Mouse (Mus musculus): ENCODE measurements around the gene Pdk2. TPM values are rescaled to one million over a fixed set of nuclear protein-coding genes. Genes with fewer than 3 reads are reported as not detected.

Gene Pdk2
- polyA plus RNA-seq, 1 experiment from 2014 or later, result 19.4 TPM

- Histone ChIP-seq H3K4me2 (peak overlapping the region; percentile 52), H3K9me3 (no peaks in the 10 kb centered on the region), H3K36me3 (replicated peaks) (no peaks in the 10 kb centered on the region), H3K4me1 (peaks cover 12% of the 10 kb centered on the region), H3K27me3 (peaks cover 30% of the 10 kb centered on the region), H3K9ac (no peak overlapping the region), H3K4me3 (replicated peaks) (peak overlapping the region; percentile 22), H3K27ac (no peak overlapping the region)
- 13% methylated on average over 19 of the region's 19 CpGs for WGBS
- ATAC-seq (ENCODE audit: low FRiP score), result 0 out of 2 replicates have a peak, but pooled peaks have one; percentile 49
These were observed 15.8 kb upstream of the Pdk2 start for GRCm38 (mm10) chr11:95056768-95057501.

- 85% methylated on average over 9 of the region's 9 CpGs for WGBS
- Histone ChIP-seq H3K9ac (no peak overlapping the region), H3K27ac (no peak overlapping the region), H3K27me3 (peaks cover 26% of the 10 kb centered on the region), H3K4me2 (no peak overlapping the region), H3K4me3 (replicated peaks) (no peak overlapping the region), H3K36me3 (replicated peaks) (no peaks in the 10 kb centered on the region), H3K9me3 (no peaks in the 10 kb centered on the region), H3K4me1 (peaks cover 12% of the 10 kb centered on the region)
- no peak for ATAC-seq (ENCODE audit: low FRiP score)
These were observed 11.9 kb upstream of the Pdk2 start for GRCm38 (mm10) chr11:95053062-95053461.

GRCm38 (mm10) chr11:95046980-95047680 lies 6.0 kb upstream of the Pdk2 start:
- Histone ChIP-seq H3K9me3 (no peaks in the 10 kb centered on the region), H3K27ac (no peak overlapping the region), H3K27me3 (no peaks in the 10 kb centered on the region; the same call in 1 of the 2 replicates), H3K4me1 (no peaks in the 10 kb centered on the region), H3K9ac (no peak overlapping the region), H3K4me3 (replicated peaks) (no peak overlapping the region), H3K36me3 (replicated peaks) (no peaks in the 10 kb centered on the region), H3K4me2 (no peak overlapping the region)
- peak; percentile 56 for ATAC-seq (ENCODE audit: low FRiP score)
- 53% methylated on average over 9 of the region's 9 CpGs for WGBS

GRCm38 (mm10) chr11:95044185-95044870 lies 3.2 kb upstream of the Pdk2 start:
- Histone ChIP-seq H3K36me3 (replicated peaks) (no peaks in the 10 kb centered on the region), H3K27me3 (peaks cover 8% of the 10 kb centered on the region; the same call in 1 of the 2 replicates), H3K9me3 (no peaks in the 10 kb centered on the region), H3K9ac (no peak overlapping the region), H3K4me3 (replicated peaks) (no peak overlapping the region), H3K4me1 (peaks cover 20% of the 10 kb centered on the region), H3K4me2 (no peak overlapping the region), H3K27ac (no peak overlapping the region)
- ATAC-seq (ENCODE audit: low FRiP score), result no peak
- WGBS, result 55% methylated on average over 12 of the region's 13 CpGs

GRCm38 (mm10) chr11:95043608-95044007 lies 2.5 kb upstream of the Pdk2 start:
- Histone ChIP-seq H3K27me3 (peaks cover 8% of the 10 kb centered on the region; the same call in 1 of the 2 replicates), H3K9ac (no peak overlapping the region), H3K27ac (no peak overlapping the region), H3K9me3 (no peaks in the 10 kb centered on the region), H3K4me2 (no peak overlapping the region), H3K36me3 (replicated peaks) (no peaks in the 10 kb centered on the region), H3K4me3 (replicated peaks) (no peak overlapping the region), H3K4me1 (peaks cover 20% of the 10 kb centered on the region)
- 57% methylated on average over 7 of the region's 7 CpGs for WGBS
- no peak for ATAC-seq (ENCODE audit: low FRiP score)

- H3K4me2 ChIP-seq, result no peak overlapping the region
- no peak for ATAC-seq (ENCODE audit: low FRiP score)
- no peak overlapping the region for H3K4me3 ChIP-seq (replicated peaks)
- peaks cover 20% of the 10 kb centered on the region for H3K4me1 ChIP-seq
- 90% methylated on average over 4 of the region's 4 CpGs for WGBS
- no peaks in the 10 kb centered on the region for H3K9me3 ChIP-seq
- H3K27me3 ChIP-seq, result peaks cover 8% of the 10 kb centered on the region; the same call in 1 of the 2 replicates
- H3K36me3 ChIP-seq (replicated peaks), result no peaks in the 10 kb centered on the region
- H3K27ac ChIP-seq, result no peak overlapping the region
- H3K9ac ChIP-seq, result no peak overlapping the region
These were observed 1.9 kb upstream of the Pdk2 start for GRCm38 (mm10) chr11:95043060-95043459.

- H3K27me3 ChIP-seq, result peaks cover 8% of the 10 kb centered on the region; the same call in 1 of the 2 replicates
- H3K9me3 ChIP-seq, result no peaks in the 10 kb centered on the region
- H3K27ac ChIP-seq, result no peak overlapping the region
- H3K9ac ChIP-seq, result peak overlapping the region; percentile 8; the same call in 1 of the 2 replicates
- peak overlapping the region; percentile 89 for H3K4me2 ChIP-seq
- H3K4me1 ChIP-seq, result peaks cover 20% of the 10 kb centered on the region
- ATAC-seq (ENCODE audit: low FRiP score), result peak; percentile 24; the same call in 1 of the 2 replicates
- no peaks in the 10 kb centered on the region for H3K36me3 ChIP-seq (replicated peaks)
- H3K4me3 ChIP-seq (replicated peaks), result peak overlapping the region; percentile 70
- WGBS, result under 1% methylated on average over 11 of the region's 11 CpGs
These were observed 942 bp upstream of the Pdk2 start for GRCm38 (mm10) chr11:95042096-95042495.

GRCm38 (mm10) chr11:95040491-95041138 lies 539 bp downstream of the Pdk2 start:
- Histone ChIP-seq H3K4me1 (peaks cover 20% of the 10 kb centered on the region), H3K9me3 (no peaks in the 10 kb centered on the region), H3K27ac (peak overlapping the region; percentile 61), H3K27me3 (peaks cover 8% of the 10 kb centered on the region; the same call in 1 of the 2 replicates), H3K4me3 (replicated peaks) (peak overlapping the region; percentile 70), H3K36me3 (replicated peaks) (no peaks in the 10 kb centered on the region), H3K4me2 (peak overlapping the region; percentile 89), H3K9ac (peak overlapping the region; percentile 64)
- peak; percentile 9; the same call in 1 of the 2 replicates for ATAC-seq (ENCODE audit: low FRiP score)
- 1% methylated on average over 20 of the region's 20 CpGs for WGBS

GRCm38 (mm10) chr11:95039766-95040165 lies 1.4 kb downstream of the Pdk2 start:
- peaks cover 8% of the 10 kb centered on the region; the same call in 1 of the 2 replicates for H3K27me3 ChIP-seq
- ATAC-seq (ENCODE audit: low FRiP score), result no peak
- no peaks in the 10 kb centered on the region for H3K9me3 ChIP-seq
- peaks cover 20% of the 10 kb centered on the region for H3K4me1 ChIP-seq
- no peak overlapping the region for H3K27ac ChIP-seq
- no peak overlapping the region for H3K4me3 ChIP-seq (replicated peaks)
- H3K4me2 ChIP-seq, result peak overlapping the region; percentile 89
- no peak overlapping the region for H3K9ac ChIP-seq
- WGBS, result 82% methylated on average over 4 of the region's 4 CpGs
- H3K36me3 ChIP-seq (replicated peaks), result no peaks in the 10 kb centered on the region

GRCm38 (mm10) chr11:95038818-95039655 lies 2.1 kb downstream of the Pdk2 start:
- peaks cover 20% of the 10 kb centered on the region for H3K4me1 ChIP-seq
- no peak for ATAC-seq (ENCODE audit: low FRiP score)

GRCm38 (mm10) chr11:95038156-95038817 lies 2.9 kb downstream of the Pdk2 start:
- Histone ChIP-seq H3K9ac (no peak overlapping the region), H3K4me3 (replicated peaks) (no peak overlapping the region), H3K9me3 (no peaks in the 10 kb centered on the region), H3K27me3 (peaks cover 8% of the 10 kb centered on the region; the same call in 1 of the 2 replicates), H3K4me2 (no peak overlapping the region), H3K4me1 (peaks cover 20% of the 10 kb centered on the region), H3K27ac (no peak overlapping the region), H3K36me3 (replicated peaks) (no peaks in the 10 kb centered on the region)
- WGBS, result 66% methylated on average over 14 of the region's 14 CpGs
- ATAC-seq (ENCODE audit: low FRiP score), result no peak

More at GRCm38 (mm10) chr11:95038818-95039655, 2.1 kb downstream of the Pdk2 start:
- Histone ChIP-seq H3K27me3 (peaks cover 8% of the 10 kb centered on the region; the same call in 1 of the 2 replicates), H3K9ac (no peak overlapping the region), H3K9me3 (no peaks in the 10 kb centered on the region), H3K4me3 (replicated peaks) (no peak overlapping the region), H3K36me3 (replicated peaks) (no peaks in the 10 kb centered on the region), H3K4me2 (no peak overlapping the region), H3K27ac (no peak overlapping the region)
- 82% methylated on average over 13 of the region's 13 CpGs for WGBS
